Mouse (Mus musculus) embryonic facial prominence, embryonic 15.5 days (tissue): Measurements from ENCODE around the gene B3gnt6. TPM values are rescaled to one million over a fixed set of nuclear protein-coding genes. Genes with fewer than 3 reads are reported as not detected.
A peak's percentile ranks its signal among the peaks of the same experiment; 100 is the strongest.

Experiments used
- ATAC-seq: fragments of 200-750 bp; cut with Nextera tagmentation; 2 replicates; pipeline ENCODE4 v1.8.0; 2017; ENCODE audit warnings: low read depth, moderate TSS enrichment; ENCODE audit not compliant: insufficient number of reproducible peaks, low FRiP score, low TSS enrichment
- H3K27ac ChIP-seq: fragments of 300-500 bp; sonication (generic); replicated peaks from 2 replicates; pipeline ENCODE4 v1.5.1; 2015; ENCODE audit warnings: mild to moderate bottlenecking, inconsistent platforms
- H3K27me3 ChIP-seq: fragments of 300-500 bp; sonication (generic); 2 replicates; pipeline ENCODE4 v1.6.1; 2015; ENCODE audit warnings: inconsistent platforms
- H3K36me3 ChIP-seq: fragments of 300-500 bp; sonication (generic); 2 replicates; pipeline ENCODE4 v1.6.1; 2015; ENCODE audit warnings: mild to moderate bottlenecking, inconsistent platforms
- H3K4me1 ChIP-seq: fragments of 300-500 bp; sonication (generic); 2 replicates; pipeline ENCODE4 v1.6.1; 2015; ENCODE audit warnings: inconsistent platforms
- H3K4me2 ChIP-seq: fragments of 300-500 bp; sonication (generic); replicated peaks from 2 replicates; pipeline ENCODE4 v1.6.1; 2015; ENCODE audit warnings: mild to moderate bottlenecking, inconsistent platforms
- H3K4me3 ChIP-seq: fragments of 300-500 bp; sonication (generic); replicated peaks from 2 replicates; pipeline ENCODE4 v1.5.1; 2015; ENCODE audit warnings: mild to moderate bottlenecking, inconsistent platforms
- H3K9ac ChIP-seq: fragments of 300-500 bp; sonication (generic); 2 replicates; pipeline ENCODE4 v1.6.1; 2015; ENCODE audit warnings: inconsistent platforms
- H3K9me3 ChIP-seq: fragments of 300-500 bp; sonication (generic); replicated peaks from 2 replicates; pipeline ENCODE4 v1.6.1; 2016; ENCODE audit warnings: inconsistent platforms
- WGBS: fragments of 180-500 bp; shearing (Covaris S2); methylation state at CpG from one replicate; pipeline ENCODE4 v1.1.7; 2015; 5-methylcytosine and 5-hydroxymethylcytosine counted together
- polyA plus RNA-seq: library from polyadenylated mRNA; unstranded; fragments of >200 nt; fragmentation: Nextera tagmentation; extraction: Ambion mirVana; gene quantifications from 2 replicates; pipeline ENCODE4 v1.2.1, GENCODE M21; 2015

Gene B3gnt6
- polyA plus RNA-seq, 1 experiment from 2014 or later, result not detected

- WGBS, result 33% methylated on average over 2 of the region's 2 CpGs
- no peak for ATAC-seq
- no peaks in the 10 kb centered on the region for H3K27me3 ChIP-seq
These were observed 22.2 kb downstream of the B3gnt6 start for GRCm38 (mm10) chr7:98177071-98177485.

GRCm38 (mm10) chr7:98176322-98177070 is 22.8 kb downstream of the B3gnt6 start:
- ATAC-seq, result no peak
- Histone ChIP-seq H3K9me3 (no peaks in the 10 kb centered on the region), H3K27ac (no peak overlapping the region), H3K27me3 (no peaks in the 10 kb centered on the region), H3K4me2 (peak overlapping the region; percentile 82; the same call in 1 of the 2 replicates), H3K4me3 (peak overlapping the region; percentile 89; the same call in 1 of the 2 replicates), H3K36me3 (no peaks in the 10 kb centered on the region), H3K9ac (no peak overlapping the region), H3K4me1 (peaks cover 24% of the 10 kb centered on the region)
- 69% methylated on average over 8 of the region's 8 CpGs for WGBS

More at GRCm38 (mm10) chr7:98177071-98177485, 22.2 kb downstream of the B3gnt6 start:
- Histone ChIP-seq H3K36me3 (no peaks in the 10 kb centered on the region), H3K9me3 (no peaks in the 10 kb centered on the region), H3K4me1 (peaks cover 22% of the 10 kb centered on the region), H3K9ac (no peak overlapping the region), H3K27ac (peak overlapping the region; percentile 58; the same call in 1 of the 2 replicates), H3K4me3 (peak overlapping the region; percentile 89), H3K4me2 (peak overlapping the region; percentile 82)

DNA sequence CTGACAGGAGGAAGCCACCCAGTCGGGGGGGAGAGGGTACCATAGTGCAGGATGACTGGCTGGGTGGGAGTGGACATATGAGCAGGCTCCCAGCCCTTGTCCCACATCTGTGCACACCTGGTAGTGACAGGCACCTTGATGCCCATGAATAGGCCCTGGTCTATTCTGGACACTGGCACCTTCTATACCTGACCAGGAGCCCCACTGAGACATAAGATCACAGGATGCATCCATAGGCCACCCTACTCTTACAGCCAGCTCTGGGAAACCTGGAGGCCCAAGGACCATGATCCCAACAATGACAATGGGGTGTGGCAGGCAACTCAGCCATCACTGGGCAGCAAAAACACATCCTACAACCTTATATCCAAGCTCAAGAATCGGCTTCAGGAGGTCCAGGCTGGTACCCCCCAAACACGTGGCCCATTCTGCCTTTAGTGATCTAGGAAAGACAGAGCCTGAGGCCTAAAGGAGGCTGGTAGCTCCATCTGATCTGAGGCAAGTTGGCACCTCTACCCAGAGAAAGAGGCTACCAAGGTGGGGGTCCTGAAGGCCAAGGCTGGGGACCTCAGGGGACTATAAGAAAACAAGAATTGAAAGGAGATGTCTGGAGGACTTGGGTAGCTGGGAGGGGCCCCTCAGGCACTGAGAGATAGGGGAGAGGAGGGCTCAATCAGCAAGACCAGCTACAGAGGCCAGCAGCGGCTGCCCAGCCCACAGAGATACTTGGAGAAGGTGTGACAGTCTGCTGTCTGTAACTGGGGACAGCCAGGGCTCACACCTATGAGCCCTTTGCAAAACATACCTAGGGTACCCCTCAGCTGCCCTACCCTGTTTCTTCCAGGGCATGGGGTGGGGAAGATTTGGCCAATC is 24.2 kb downstream of the B3gnt6 start:
- Histone ChIP-seq H3K27ac (no peak overlapping the region), H3K4me3 (no peak overlapping the region), H3K9ac (no peak overlapping the region), H3K4me2 (no peak overlapping the region), H3K36me3 (no peaks in the 10 kb centered on the region), H3K27me3 (no peaks in the 10 kb centered on the region), H3K9me3 (no peaks in the 10 kb centered on the region), H3K4me1 (peaks cover 37% of the 10 kb centered on the region)
- WGBS, result 71% methylated on average over 4 of the region's 4 CpGs
- ATAC-seq, result no peak

GRCm38 (mm10) chr7:98173408-98173807 is 25.9 kb downstream of the B3gnt6 start:
- Histone ChIP-seq H3K9me3 (no peaks in the 10 kb centered on the region), H3K27me3 (no peaks in the 10 kb centered on the region)
- WGBS, result 44% methylated on average over 4 of the region's 4 CpGs

DNA sequence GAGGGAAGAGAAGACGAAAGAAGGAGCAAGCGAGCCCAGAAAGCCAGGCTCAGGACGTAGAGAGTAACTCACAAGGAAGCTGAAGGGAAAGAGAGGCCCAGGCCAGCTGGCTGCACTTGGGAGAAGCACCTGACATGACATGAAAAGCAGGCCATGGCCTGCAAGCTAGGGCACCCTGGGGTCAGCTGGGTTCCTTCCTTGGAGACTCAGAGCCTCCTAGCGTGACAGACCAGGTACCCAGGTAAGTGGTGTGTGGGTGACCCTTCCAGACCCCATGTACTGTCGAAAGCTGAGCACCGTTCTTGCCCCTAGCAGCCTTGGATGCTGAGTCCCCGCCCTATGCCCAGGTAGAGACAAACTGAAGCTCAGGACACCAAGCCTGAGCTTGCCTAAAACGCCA is 26.6 kb downstream of the B3gnt6 start:
- no peak overlapping the region for H3K27ac ChIP-seq
- no peak overlapping the region for H3K4me3 ChIP-seq
- no peaks in the 10 kb centered on the region for H3K36me3 ChIP-seq
- ATAC-seq, result no peak
- no peaks in the 10 kb centered on the region for H3K9me3 ChIP-seq
- WGBS, result 65% methylated on average over 8 of the region's 8 CpGs
- H3K9ac ChIP-seq, result no peak overlapping the region
- H3K27me3 ChIP-seq, result no peaks in the 10 kb centered on the region
- no peak overlapping the region for H3K4me2 ChIP-seq
- H3K4me1 ChIP-seq, result peaks cover 32% of the 10 kb centered on the region

More at GRCm38 (mm10) chr7:98173408-98173807, 25.9 kb downstream of the B3gnt6 start:
- ATAC-seq, result no peak
- peaks cover 34% of the 10 kb centered on the region for H3K4me1 ChIP-seq
- H3K27ac ChIP-seq, result no peak overlapping the region
- H3K9ac ChIP-seq, result no peak overlapping the region
- no peaks in the 10 kb centered on the region for H3K36me3 ChIP-seq
- H3K4me2 ChIP-seq, result no peak overlapping the region
- no peak overlapping the region for H3K4me3 ChIP-seq

DNA sequence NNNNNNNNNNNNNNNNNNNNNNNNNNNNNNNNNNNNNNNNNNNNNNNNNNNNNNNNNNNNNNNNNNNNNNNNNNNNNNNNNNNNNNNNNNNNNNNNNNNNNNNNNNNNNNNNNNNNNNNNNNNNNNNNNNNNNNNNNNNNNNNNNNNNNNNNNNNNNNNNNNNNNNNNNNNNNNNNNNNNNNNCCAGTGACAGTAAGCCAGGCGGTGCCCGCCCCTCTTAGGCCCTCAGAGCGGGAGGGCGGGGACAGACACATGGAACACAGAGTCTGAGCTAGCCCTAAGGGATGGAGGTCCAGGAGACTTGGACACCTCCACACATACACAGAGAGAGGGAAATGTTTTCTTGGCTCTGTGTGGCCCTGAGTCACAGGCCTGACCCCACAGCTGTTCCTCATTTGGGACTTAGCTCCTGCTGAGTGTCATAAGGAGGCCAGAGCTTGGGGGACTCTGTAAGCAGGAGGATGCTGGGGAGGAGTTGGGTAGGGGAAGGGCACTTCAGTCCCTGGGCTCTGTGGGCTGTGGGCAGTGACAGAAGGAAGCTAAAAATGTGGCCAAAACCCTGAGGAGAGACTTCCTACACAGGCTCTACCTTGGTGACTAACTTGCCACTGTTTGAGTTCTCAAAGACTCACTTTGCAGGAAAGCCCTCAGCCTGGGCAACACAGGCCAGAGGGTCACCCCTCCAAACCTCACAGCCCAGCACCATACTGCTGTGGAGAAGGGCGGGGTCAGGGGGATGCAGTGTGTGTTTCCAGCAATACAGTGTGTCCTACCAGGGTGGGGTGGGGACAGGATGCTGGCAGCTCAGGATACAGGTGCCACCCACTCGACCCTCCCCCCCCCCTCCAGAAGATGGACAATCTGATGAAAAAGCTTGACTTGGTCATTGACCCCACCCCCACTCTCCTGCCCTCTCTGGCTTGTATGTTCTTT is 27.9 kb downstream of the B3gnt6 start:
- Histone ChIP-seq H3K4me2 (no peak overlapping the region), H3K4me1 (peaks cover 20% of the 10 kb centered on the region), H3K27me3 (no peaks in the 10 kb centered on the region), H3K9ac (no peak overlapping the region), H3K36me3 (no peaks in the 10 kb centered on the region), H3K27ac (peak overlapping the region; percentile 78), H3K9me3 (no peaks in the 10 kb centered on the region), H3K4me3 (no peak overlapping the region)
- ATAC-seq, result peak; percentile 71
- WGBS, result 46% methylated on average over 6 of the region's 6 CpGs

DNA sequence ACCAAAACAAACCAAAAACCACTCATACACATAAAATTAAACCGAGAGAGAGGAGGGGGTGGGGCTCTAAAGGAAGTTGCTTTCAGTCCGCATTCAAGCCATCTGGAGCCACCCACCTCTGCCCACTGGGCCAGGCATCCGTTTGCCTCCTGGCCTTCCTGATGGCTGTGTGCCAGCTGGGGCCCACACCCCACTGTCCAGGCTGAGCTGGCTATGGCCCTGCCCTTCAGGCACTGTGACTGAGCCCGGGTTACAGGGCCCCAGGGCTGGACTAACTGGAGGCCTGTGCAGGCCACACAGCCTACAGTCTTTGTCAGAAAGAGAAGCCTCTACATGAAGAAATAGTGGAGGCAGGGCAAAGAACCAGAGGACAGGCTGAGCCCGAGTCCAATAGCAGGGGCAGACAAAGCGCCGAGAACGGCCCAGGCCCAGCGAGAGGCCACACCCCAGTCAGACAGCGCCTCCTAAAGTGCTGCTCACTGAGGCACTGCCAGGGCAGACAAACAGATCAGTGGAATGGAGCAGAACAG is 34.2 kb downstream of the B3gnt6 start:
- H3K4me2 ChIP-seq, result no peak overlapping the region
- peaks cover 34% of the 10 kb centered on the region for H3K4me1 ChIP-seq
- WGBS, result 54% methylated on average over 10 of the region's 10 CpGs
- no peak overlapping the region for H3K4me3 ChIP-seq
- H3K36me3 ChIP-seq, result 0 out of 2 replicates have a peak, but pooled peaks cover 4% of the 10 kb centered on the region
- H3K27me3 ChIP-seq, result no peaks in the 10 kb centered on the region
- peak overlapping the region; percentile 52 for H3K27ac ChIP-seq
- H3K9ac ChIP-seq, result no peak overlapping the region; the same call in 1 of the 2 replicates
- peak; percentile 55; the same call in 1 of the 2 replicates for ATAC-seq
- H3K9me3 ChIP-seq, result no peaks in the 10 kb centered on the region

DNA sequence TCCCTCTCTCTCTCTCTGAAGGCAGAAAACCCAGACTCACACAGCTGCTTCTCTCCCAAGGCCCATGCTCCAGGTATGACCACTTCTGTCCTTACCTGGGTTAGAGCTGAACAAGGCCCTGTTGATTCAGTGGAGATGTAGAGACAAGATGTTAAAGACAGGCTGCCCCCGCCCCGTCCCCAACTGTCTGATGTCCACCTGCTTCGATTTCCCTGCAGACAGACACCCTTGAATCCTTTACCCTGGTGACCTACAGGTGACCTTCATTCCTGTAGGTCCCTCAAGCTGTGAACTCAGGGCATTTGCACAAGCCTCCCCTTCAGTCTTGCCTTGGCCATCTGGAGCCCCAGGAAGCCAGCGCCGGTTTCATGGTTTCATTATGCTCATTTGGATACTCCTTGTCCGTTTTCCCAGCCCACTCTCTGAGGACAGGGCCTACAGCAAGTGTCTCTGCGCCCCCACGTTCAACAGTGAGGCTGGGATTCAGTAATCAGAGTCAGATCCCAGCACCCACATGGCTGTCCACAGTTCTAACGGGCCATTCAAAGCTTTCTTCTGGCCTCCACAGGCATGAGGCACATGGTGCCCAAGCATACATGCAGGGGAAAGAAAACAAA is 34.8 kb downstream of the B3gnt6 start:
- Histone ChIP-seq H3K4me2 (no peak overlapping the region), H3K27ac (peak overlapping the region; percentile 52; the same call in 1 of the 2 replicates), H3K27me3 (no peaks in the 10 kb centered on the region), H3K36me3 (0 out of 2 replicates have a peak, but pooled peaks cover 4% of the 10 kb centered on the region), H3K4me1 (peaks cover 39% of the 10 kb centered on the region), H3K4me3 (no peak overlapping the region), H3K9me3 (no peaks in the 10 kb centered on the region), H3K9ac (no peak overlapping the region)
- 64% methylated on average over 9 of the region's 9 CpGs for WGBS
- no peak for ATAC-seq

DNA sequence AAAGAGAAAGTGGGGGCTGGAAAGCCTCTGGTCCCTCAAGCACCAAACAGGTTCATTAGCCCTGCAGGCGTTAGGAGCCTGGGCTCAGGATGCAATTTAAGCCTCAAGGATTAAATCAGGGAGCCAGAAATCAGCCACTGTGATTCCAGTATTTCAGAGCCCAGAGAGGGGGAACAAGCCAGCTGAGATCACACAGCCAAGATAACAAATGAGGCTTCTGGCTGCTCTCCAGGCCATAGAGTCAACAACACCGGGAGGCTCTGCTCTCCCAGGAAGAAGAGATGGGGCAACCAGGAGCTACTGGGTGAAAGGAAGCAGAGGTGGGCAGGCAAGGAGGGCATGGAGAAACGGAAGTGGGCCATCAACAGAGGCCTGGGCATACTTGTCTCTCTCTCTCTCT is 35.6 kb downstream of the B3gnt6 start:
- no peak for ATAC-seq
- WGBS, result 56% methylated on average over 3 of the region's 3 CpGs
- H3K27ac ChIP-seq, result no peak overlapping the region; the same call in 1 of the 2 replicates

DNA sequence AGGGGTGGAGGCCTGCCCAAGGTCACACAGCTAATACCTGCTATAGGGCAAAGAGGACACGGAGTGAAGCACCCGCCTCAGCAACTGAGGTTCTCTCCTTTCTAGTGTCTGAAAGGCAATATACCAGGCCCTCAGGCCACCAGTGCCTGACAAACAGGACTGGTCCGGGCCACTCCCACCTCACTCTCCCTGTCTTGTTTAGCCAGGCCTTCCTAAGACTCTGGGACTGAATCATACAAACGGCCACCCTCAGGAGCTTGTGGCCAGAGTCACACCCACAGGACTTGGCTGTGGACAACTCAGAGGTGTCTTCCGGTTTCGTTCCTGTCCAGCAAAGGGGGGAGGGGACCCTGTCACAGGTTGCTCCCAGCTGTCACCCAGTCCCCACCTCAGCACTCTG is 37.0 kb downstream of the B3gnt6 start:
- Histone ChIP-seq H3K9ac (no peak overlapping the region), H3K9me3 (no peaks in the 10 kb centered on the region), H3K4me2 (no peak overlapping the region), H3K36me3 (0 out of 2 replicates have a peak, but pooled peaks cover 4% of the 10 kb centered on the region), H3K27ac (no peak overlapping the region), H3K4me1 (peaks cover 61% of the 10 kb centered on the region), H3K27me3 (no peaks in the 10 kb centered on the region), H3K4me3 (no peak overlapping the region)
- 62% methylated on average over 6 of the region's 6 CpGs for WGBS
- ATAC-seq, result no peak

More for the DNA sequence above, 35.6 kb downstream of the B3gnt6 start:
- H3K9ac ChIP-seq, result no peak overlapping the region
- 0 out of 2 replicates have a peak, but pooled peaks cover 4% of the 10 kb centered on the region for H3K36me3 ChIP-seq
- no peaks in the 10 kb centered on the region for H3K9me3 ChIP-seq
- H3K4me2 ChIP-seq, result no peak overlapping the region
- H3K27me3 ChIP-seq, result no peaks in the 10 kb centered on the region
- peaks cover 47% of the 10 kb centered on the region for H3K4me1 ChIP-seq
- no peak overlapping the region for H3K4me3 ChIP-seq
